Mouse (Mus musculus): Measurements from ENCODE around the gene Srcin1. TPM values are rescaled to one million over a fixed set of nuclear protein-coding genes. Genes with fewer than 3 reads are reported as not detected.

Gene Srcin1
- polyA plus RNA-seq, 1 experiment from 2014 or later, result 0.49 TPM

DNA sequence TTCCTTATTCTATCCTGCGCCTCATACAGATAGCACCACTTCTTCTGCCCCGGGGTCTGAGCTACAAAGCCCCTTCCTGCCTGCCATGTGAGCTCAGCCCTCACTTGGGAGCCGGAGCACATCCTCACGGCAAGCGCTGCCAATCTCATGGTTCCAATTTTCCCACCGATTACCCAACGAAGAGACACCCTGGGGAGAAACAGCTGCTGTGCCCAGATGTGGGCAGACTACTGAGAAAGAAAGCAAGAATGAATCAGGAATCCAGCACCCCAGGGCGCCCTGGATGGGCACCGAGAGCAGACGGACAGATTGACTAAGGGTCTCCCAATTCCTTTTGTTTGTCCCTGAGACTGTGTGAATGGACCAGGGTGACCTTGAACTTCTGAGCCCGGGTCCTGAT is 8.5 kb downstream of the Srcin1 start:
- H3K4me3 ChIP-seq (ENCODE audit: low read depth, low read length), result no peak overlapping the region
- TF ChIP-seq CTCF (IDR thresholded peaks at IDR 0.05; ENCODE audit: low read depth) (no peak), EP300 (optimal IDR thresholded peaks at IDR 0.05) (no peak)
- no peak overlapping the region for H3K9ac ChIP-seq (ENCODE audit: low read length)
- H3K27ac ChIP-seq (replicated peaks), result no peak overlapping the region
- no peaks in the 10 kb centered on the region for H3K4me1 ChIP-seq (replicated peaks; ENCODE audit: control insufficient read depth, insufficient read depth)
- no peaks in the 10 kb centered on the region for H3K9me3 ChIP-seq (ENCODE audit: control insufficient read depth, low read length)
- H3K36me3 ChIP-seq (ENCODE audit: control insufficient read depth, insufficient read depth, low read length), result no peaks in the 10 kb centered on the region
- no peak for ATAC-seq (ENCODE audit: low FRiP score, low TSS enrichment)
- WGBS, result 36% methylated on average over 11 of the region's 11 CpGs
- no peak overlapping the region for H3K4me2 ChIP-seq (replicated peaks; ENCODE audit: low read depth)
- DNase-seq (ENCODE audit: low spot score), result no peak
- peaks cover 5% of the 10 kb centered on the region; the same call in 1 of the 2 replicates for H3K27me3 ChIP-seq (ENCODE audit: control insufficient read depth, insufficient read depth, low read length)

- no peaks in the 10 kb centered on the region for H3K4me1 ChIP-seq (replicated peaks; ENCODE audit: control insufficient read depth, insufficient read depth)
- peaks cover 5% of the 10 kb centered on the region; the same call in 1 of the 2 replicates for H3K27me3 ChIP-seq (ENCODE audit: control insufficient read depth, insufficient read depth, low read length)
- no peak overlapping the region for H3K9ac ChIP-seq (ENCODE audit: low read length)
- no peak overlapping the region for H3K4me3 ChIP-seq (ENCODE audit: low read depth, low read length)
- TF ChIP-seq EP300 (optimal IDR thresholded peaks at IDR 0.05) (no peak), CTCF (IDR thresholded peaks at IDR 0.05; ENCODE audit: low read depth) (no peak)
- H3K27ac ChIP-seq (replicated peaks), result no peak overlapping the region
- H3K36me3 ChIP-seq (ENCODE audit: control insufficient read depth, insufficient read depth, low read length), result no peaks in the 10 kb centered on the region
- no peaks in the 10 kb centered on the region for H3K9me3 ChIP-seq (ENCODE audit: control insufficient read depth, low read length)
- WGBS, result 10% methylated on average over 13 of the region's 13 CpGs
- H3K4me2 ChIP-seq (replicated peaks; ENCODE audit: low read depth), result no peak overlapping the region
- DNase-seq (ENCODE audit: low spot score), result no peak
- no peak for ATAC-seq (ENCODE audit: low FRiP score, low TSS enrichment)
Observed at GRCm38 (mm10) chr11:97566551-97566950, 9.4 kb downstream of the Srcin1 start.

- DNase-seq (ENCODE audit: low spot score) (no peak), ATAC-seq (ENCODE audit: low FRiP score, low TSS enrichment) (no peak)
- TF ChIP-seq EP300 (optimal IDR thresholded peaks at IDR 0.05), result no peak
- TF ChIP-seq CTCF (IDR thresholded peaks at IDR 0.05; ENCODE audit: low read depth), result no peak
- Histone ChIP-seq H3K27me3 (ENCODE audit: control insufficient read depth, insufficient read depth, low read length) (peaks cover 5% of the 10 kb centered on the region; the same call in 1 of the 2 replicates), H3K9me3 (ENCODE audit: control insufficient read depth, low read length) (no peaks in the 10 kb centered on the region), H3K4me2 (replicated peaks; ENCODE audit: low read depth) (no peak overlapping the region), H3K36me3 (ENCODE audit: control insufficient read depth, insufficient read depth, low read length) (no peaks in the 10 kb centered on the region), H3K9ac (ENCODE audit: low read length) (no peak overlapping the region), H3K4me1 (replicated peaks; ENCODE audit: control insufficient read depth, insufficient read depth) (no peaks in the 10 kb centered on the region), H3K27ac (replicated peaks) (no peak overlapping the region), H3K4me3 (ENCODE audit: low read depth, low read length) (no peak overlapping the region)
- 64% methylated on average over 14 of the region's 14 CpGs for WGBS
Observed at GRCm38 (mm10) chr11:97563730-97564129, 12.3 kb downstream of the Srcin1 start.

DNA sequence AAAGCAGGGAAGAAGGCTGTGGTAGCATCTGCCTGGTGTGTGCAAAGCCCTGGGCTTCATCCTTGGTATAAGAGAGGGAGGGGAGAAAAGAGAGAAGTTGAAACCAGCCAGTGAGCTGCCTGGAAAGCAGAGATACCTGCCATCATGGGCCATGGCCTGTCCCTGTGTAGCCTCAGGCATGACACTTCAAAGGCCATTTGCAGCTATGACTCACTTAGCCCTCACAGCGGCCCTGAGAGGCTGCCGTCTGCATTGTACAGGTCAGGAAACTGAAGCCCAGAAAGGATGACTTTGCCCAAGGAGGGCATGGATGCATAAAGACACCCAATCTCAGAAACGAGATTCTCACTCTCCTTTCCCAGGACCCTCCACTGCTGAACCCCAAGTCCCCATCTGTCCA is 13.4 kb downstream of the Srcin1 start:
- no peaks in the 10 kb centered on the region for H3K4me1 ChIP-seq (replicated peaks; ENCODE audit: control insufficient read depth, insufficient read depth)
- WGBS, result 49% methylated on average over 3 of the region's 3 CpGs
- peaks cover 5% of the 10 kb centered on the region; the same call in 1 of the 2 replicates for H3K27me3 ChIP-seq (ENCODE audit: control insufficient read depth, insufficient read depth, low read length)

DNA sequence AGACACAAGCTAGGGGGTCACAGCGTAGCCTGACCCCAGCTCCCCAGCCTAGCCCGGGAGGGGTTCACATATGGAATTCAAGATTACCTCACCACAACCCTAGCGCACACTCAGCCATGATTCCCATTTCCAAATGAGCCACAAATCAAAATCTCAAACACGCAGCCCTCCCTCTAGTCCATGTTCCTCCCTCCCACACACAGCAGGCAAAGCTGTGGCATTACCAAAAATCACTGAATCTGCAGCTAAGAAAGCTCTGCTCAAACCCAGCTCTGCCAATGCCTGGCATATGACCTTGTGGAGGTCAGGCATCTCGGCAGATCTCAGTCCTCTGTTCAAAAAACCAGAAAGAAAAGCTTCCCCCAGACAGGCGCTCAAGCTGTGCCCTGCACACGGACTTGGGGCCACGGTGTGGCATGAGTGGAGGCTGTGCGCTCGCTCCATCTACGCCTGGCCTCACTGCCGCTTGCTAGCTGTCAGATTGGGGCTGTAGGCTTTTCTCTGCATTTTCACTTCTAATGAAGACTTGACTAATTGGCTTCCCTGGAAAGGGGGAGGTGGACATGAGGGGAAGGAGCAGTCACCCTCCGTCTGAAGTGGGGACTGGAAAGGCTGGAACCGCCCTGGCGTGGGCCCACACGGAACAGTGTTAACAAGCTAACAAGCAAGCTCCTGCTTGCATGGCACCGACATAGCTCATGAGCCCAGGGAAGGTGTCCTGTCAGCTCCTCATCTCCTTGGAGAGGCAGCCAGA is 15.6 kb downstream of the Srcin1 start:
- no peak for DNase-seq (ENCODE audit: low spot score)
- 53% methylated on average over 17 of the region's 17 CpGs for WGBS
- no peak for ATAC-seq (ENCODE audit: low FRiP score, low TSS enrichment)
- no peak overlapping the region for H3K4me3 ChIP-seq (ENCODE audit: low read depth, low read length)
- H3K9ac ChIP-seq (ENCODE audit: low read length), result no peak overlapping the region
- TF ChIP-seq CTCF (IDR thresholded peaks at IDR 0.05; ENCODE audit: low read depth) (no peak), EP300 (optimal IDR thresholded peaks at IDR 0.05) (no peak)
- H3K36me3 ChIP-seq (ENCODE audit: control insufficient read depth, insufficient read depth, low read length), result no peaks in the 10 kb centered on the region
- H3K9me3 ChIP-seq (ENCODE audit: control insufficient read depth, low read length), result no peaks in the 10 kb centered on the region
- no peak overlapping the region for H3K27ac ChIP-seq (replicated peaks)
- no peaks in the 10 kb centered on the region for H3K4me1 ChIP-seq (replicated peaks; ENCODE audit: control insufficient read depth, insufficient read depth)
- H3K4me2 ChIP-seq (replicated peaks; ENCODE audit: low read depth), result no peak overlapping the region
- no peaks in the 10 kb centered on the region; the same call in 1 of the 2 replicates for H3K27me3 ChIP-seq (ENCODE audit: control insufficient read depth, insufficient read depth, low read length)

More for the DNA sequence above, 13.4 kb downstream of the Srcin1 start:
- no peaks in the 10 kb centered on the region for H3K9me3 ChIP-seq (ENCODE audit: control insufficient read depth, low read length)
- DNase-seq (ENCODE audit: low spot score) (no peak), ATAC-seq (ENCODE audit: low FRiP score, low TSS enrichment) (no peak)
- H3K36me3 ChIP-seq (ENCODE audit: control insufficient read depth, insufficient read depth, low read length), result no peaks in the 10 kb centered on the region
- H3K4me2 ChIP-seq (replicated peaks; ENCODE audit: low read depth), result no peak overlapping the region
- no peak overlapping the region for H3K4me3 ChIP-seq (ENCODE audit: low read depth, low read length)
- TF ChIP-seq CTCF (IDR thresholded peaks at IDR 0.05; ENCODE audit: low read depth) (no peak), EP300 (optimal IDR thresholded peaks at IDR 0.05) (no peak)
- H3K9ac ChIP-seq (ENCODE audit: low read length), result no peak overlapping the region
- H3K27ac ChIP-seq (replicated peaks), result no peak overlapping the region

- Histone ChIP-seq H3K27me3 (ENCODE audit: control insufficient read depth, insufficient read depth, low read length) (no peaks in the 10 kb centered on the region; the same call in 1 of the 2 replicates), H3K27ac (replicated peaks) (no peak overlapping the region), H3K4me2 (replicated peaks; ENCODE audit: low read depth) (no peak overlapping the region), H3K36me3 (ENCODE audit: control insufficient read depth, insufficient read depth, low read length) (no peaks in the 10 kb centered on the region), H3K9ac (ENCODE audit: low read length) (no peak overlapping the region), H3K4me3 (ENCODE audit: low read depth, low read length) (no peak overlapping the region), H3K9me3 (ENCODE audit: control insufficient read depth, low read length) (no peaks in the 10 kb centered on the region), H3K4me1 (replicated peaks; ENCODE audit: control insufficient read depth, insufficient read depth) (no peaks in the 10 kb centered on the region)
- DNase-seq (ENCODE audit: low spot score) (no peak), ATAC-seq (ENCODE audit: low FRiP score, low TSS enrichment) (no peak)
- peak; percentile 59 for TF ChIP-seq CTCF (IDR thresholded peaks at IDR 0.05; ENCODE audit: low read depth)
- TF ChIP-seq EP300 (optimal IDR thresholded peaks at IDR 0.05), result no peak
- WGBS, result 60% methylated on average over 4 of the region's 4 CpGs
Observed at GRCm38 (mm10) chr11:97559549-97559948, 16.4 kb downstream of the Srcin1 start.
